Mouse (Mus musculus): Measurements from ENCODE around the gene Neurog1.
A peak's percentile ranks its signal among the peaks of the same experiment; 100 is the strongest.

The Neurog1 gene

DNA sequence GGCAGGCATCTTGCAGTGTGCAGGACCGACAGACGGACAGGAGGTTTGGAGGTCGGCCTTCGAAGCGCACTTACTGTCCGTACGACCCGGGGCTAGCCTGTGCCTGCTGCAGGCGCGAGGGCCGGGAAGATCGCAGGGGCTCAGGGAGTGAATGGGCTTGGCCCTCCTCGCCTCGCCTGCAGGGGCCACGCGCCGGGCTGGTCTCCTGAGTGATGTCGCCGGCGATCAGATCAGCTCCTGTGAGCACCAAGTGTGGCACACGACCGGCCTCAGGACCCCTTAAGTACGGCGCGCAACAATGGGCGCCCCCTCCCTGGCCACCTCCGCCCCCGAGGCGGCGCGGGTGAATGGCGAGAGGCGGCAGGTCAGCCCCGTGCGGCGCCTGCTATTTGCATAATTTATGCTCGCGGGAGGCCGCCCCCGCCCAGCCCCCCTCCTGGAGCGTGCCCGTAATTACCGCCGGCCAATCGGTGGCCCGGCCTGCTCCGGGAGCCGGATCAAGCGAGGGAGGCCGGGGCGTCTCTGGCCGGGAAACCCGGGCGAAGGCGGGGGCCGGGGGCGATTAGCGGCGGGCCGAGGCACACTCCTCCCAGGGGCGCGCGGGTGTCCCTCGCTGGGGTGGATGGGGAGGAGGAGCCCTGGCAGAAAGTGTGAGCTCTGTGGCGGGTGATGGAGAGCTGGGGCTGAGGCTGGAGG lies at the start of gene Neurog1:
Neurog1 (minus strand) TSS at position 240 of the 696 bp plus-strand sequence.
- DNase-seq (ENCODE audit: low spot score in 2 of 2), result peak in 1 of 2 experiments; percentile 32

DNA sequence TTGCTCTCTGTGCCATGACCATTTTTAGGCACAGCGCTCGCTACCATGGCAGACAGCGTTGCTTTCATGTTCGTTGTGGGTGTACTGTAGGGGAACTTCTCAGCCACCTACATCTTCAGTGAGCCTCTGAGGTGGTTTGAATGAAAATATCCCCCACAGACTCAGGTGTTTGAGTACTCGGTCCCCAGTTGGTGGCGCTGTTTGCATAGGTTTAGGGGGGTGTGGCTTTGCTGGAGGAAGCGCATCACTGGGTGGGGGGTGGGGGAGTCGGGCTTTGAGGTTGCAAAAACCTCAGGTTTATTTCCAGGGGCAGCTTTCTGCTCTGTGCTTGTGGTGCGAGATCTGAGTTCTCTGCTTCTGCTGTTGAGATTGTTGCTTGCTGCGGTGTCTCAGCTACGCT lies 47.4 kb upstream of the Neurog1 start:
- DNase-seq (ENCODE audit: low spot score in 2 of 2), result no peak

DNA sequence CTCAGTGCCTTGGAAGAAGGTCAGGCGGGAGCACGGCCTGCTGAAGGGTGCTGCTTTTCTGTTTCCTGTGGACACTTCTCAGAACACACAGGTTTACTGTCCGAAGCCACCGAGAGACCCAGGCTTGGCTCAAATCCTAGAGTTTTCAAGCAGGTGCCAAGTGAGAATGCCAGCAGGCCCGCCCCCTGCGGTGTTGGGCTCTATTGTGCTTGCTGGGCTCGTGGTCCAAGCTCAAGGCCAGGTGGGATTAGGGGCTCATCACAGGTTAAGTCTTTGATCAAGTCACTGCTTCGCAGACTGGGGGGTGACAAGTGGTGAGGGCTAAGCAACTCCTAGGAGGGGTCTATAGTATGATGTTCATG lies 44.7 kb upstream of the Neurog1 start:
- peak in 1 of 2 experiments; percentile 18 for DNase-seq (ENCODE audit: low spot score in 2 of 2)

GRCm38 (mm10) chr13:56295943-56296658 lies 44.1 kb upstream of the Neurog1 start, which contains the start of gene Cxcl14:
Gene Cxcl14 (minus strand): TSS chr13:56296551.
- DNase-seq (ENCODE audit: low spot score in 2 of 2), result peak; percentile 55 to 67

DNA sequence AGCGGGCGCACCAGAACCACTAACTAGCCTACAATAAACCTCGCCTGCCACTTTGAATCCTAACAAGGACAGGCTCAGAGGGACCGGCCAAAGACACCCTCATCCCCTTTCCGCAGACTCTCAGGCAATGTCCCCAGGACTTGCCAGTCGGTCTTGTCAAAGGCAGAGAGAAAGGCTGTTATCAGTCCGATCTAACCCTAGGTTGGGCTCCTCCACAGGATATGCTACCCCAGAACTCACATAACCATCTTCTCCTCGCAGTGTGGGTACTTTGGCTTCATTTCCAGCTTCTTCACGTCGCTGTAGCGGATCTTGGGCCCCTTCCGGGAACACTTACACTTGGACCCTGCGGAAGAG lies 43.6 kb upstream of the Neurog1 start:
- no peak for DNase-seq (ENCODE audit: low spot score in 2 of 2)

DNA sequence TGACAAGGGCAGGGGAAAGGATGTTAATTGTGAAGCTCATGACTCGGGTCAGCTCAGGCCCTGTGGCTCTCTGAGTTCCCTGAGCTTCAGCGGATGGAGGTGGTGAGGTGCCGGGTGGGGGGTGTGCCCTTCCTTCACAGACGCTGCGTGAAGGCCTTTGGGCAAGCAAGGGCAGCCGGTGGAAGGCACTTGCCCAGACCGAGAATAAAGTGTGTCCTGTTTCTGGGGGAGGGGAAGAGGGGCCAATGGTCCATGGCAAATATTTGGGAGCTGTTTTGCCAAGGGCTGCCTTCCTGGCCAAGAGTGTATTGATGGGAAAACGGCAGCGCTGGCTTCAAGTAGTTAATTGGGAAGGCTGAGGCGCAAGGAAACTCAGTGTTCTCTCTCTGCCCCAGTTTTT lies 42.9 kb upstream of the Neurog1 start:
- peak; percentile 30 to 34 for DNase-seq (ENCODE audit: low spot score in 2 of 2)

DNA sequence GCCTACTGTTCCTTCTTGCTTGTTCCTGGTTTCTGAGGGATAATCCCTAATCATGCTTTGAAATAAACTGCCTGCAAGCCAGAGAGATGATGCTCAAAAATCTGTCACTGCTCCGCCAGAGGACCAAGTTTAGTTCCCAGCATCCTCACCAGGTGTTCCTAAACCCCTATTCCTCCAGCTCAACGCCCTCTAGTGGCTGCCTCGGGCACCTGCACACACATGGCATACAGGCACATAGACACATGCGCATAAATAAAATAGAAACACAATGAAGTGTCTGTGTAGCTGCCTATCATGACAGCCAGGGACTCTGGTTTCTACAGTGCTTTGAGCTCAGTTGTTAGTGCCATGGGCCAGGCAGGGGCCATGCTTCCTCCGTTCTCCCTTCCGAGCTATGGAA lies 38.0 kb upstream of the Neurog1 start:
- DNase-seq (ENCODE audit: low spot score in 2 of 2), result no peak

DNA sequence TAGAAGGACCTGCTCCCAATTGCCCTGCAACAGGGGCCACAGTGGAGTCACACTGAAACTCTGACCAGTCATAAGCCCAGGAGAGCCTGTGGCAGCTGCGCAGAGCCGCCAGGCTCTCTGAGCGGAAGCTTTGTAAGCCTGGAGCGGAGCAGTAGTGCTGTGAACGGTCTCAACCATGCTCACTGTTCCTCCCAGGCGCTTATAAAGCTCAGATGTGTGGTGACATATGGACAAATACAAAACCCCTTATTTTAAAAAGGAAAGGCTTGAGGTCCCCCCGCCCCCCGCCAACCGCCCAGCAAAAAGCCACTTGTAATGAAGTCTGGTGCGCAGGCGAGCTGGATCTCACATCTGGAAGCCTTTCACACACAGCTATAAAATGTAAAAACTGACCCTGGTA lies 37.3 kb upstream of the Neurog1 start:
- DNase-seq (ENCODE audit: low spot score in 2 of 2), result no peak

- DNase-seq (ENCODE audit: low spot score in 2 of 2), result no peak
Observed at GRCm38 (mm10) chr13:56288601-56289000, 36.6 kb upstream of the Neurog1 start.

- no peak for DNase-seq (ENCODE audit: low spot score in 2 of 2)
Observed at GRCm38 (mm10) chr13:56287091-56287490, 35.1 kb upstream of the Neurog1 start.

DNA sequence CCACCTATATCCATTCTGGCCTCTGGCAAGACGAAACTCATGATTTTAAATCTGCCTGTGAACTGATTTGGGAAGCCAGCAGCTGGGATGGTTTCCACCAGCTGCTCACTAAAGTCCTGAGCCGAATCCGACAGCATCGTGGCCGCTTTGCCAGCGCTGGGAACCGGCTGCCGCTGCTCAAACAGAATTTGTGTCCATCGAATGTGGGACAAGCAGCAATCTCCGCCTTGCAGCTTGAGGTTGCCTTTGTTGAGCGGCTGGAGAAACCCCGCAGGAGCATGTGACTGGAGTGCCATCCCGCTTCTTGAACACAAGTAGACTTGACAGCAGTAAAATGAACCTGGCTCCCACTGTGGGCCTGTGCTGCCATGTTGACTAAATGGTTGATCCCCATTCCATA lies 31.4 kb upstream of the Neurog1 start:
- no peak for DNase-seq (ENCODE audit: low spot score in 2 of 2)

DNA sequence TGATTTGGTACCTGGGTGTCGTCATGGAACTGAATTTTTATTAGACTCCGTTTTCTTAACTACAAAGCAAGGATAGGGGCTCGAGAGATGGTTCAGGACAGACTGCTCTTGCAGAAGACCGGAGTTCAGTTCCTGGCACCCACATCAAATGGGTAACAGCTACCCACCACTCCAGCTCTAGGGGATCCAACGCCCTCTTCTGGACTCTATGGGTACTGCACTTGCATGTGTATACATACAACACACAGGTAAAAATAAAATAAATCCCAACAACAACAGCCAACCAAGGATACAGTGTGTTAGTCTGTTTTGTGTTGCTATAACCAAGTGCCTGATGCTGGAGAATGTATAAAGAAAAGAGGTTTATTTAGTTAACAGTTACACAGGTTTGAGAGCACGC lies 28.4 kb upstream of the Neurog1 start:
- no peak for DNase-seq (ENCODE audit: low spot score in 2 of 2)

DNA sequence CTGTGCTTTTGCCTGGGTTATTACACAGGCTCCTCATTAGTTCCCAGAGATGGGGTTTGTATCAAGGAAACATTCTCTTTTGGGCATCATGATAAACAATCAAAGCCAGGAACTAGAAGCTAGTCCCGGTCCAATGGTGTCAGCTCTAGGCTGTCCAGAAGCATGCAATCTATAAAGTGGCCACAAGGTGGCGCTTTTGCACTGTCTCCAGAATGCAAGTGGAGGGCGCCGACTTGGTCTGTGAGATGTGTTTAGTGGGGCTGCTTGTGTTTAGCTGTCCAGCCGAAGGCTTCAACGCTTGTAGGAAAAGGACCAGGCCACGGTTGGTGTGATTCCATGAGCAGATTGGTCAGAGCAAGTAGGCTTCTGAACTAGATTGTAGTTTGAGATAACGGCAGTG lies 27.5 kb upstream of the Neurog1 start:
- DNase-seq (ENCODE audit: low spot score in 2 of 2), result peak; percentile 40 to 86

- DNase-seq (ENCODE audit: low spot score in 2 of 2), result no peak
Observed at GRCm38 (mm10) chr13:56275171-56275570, 23.2 kb upstream of the Neurog1 start.

DNA sequence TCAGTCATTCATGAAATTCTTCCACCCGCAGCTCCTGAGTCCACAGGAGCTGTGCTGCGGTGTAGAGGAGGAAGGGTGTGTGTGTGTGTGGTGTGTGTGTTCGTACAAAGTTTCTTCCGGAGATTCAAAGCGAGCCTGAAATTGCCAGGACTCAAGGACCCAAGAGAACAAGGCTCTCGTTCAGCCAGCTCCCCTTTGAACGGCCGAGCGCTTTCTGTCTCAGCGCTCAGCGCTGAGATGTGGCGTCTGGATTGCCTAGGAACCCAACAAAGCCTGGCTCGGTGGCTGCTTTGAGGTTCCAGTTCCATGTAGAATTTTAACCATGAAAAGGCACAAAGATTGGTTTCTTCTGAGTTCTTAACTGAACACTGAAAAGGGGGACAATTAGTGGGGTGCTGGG lies 18.2 kb upstream of the Neurog1 start:
- DNase-seq (ENCODE audit: low spot score in 2 of 2), result peak; percentile 36 to 44

GRCm38 (mm10) chr13:56267396-56267795 lies 15.4 kb upstream of the Neurog1 start:
- no peak for DNase-seq (ENCODE audit: low spot score in 2 of 2)

DNA sequence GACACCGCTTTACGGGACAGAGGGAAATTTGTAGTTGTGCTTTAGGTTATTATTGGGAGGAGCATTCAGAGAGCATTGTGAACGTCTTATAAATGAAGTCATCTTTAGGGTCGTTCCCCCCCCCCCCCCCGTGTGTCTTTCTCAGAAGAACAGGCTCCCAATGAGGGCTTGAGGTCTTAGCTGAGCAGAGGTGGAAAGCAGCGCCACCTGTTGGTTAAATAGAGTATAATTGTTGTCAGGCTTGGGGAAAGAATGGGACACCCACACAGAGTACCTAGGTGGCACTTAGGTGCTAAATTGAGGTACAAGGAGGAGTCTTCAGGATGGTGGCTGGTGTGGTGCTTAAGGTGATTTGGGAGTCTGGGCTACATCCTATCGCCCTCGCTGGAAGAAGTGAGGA lies 14.5 kb upstream of the Neurog1 start:
- no peak for DNase-seq (ENCODE audit: low spot score in 2 of 2)

DNA sequence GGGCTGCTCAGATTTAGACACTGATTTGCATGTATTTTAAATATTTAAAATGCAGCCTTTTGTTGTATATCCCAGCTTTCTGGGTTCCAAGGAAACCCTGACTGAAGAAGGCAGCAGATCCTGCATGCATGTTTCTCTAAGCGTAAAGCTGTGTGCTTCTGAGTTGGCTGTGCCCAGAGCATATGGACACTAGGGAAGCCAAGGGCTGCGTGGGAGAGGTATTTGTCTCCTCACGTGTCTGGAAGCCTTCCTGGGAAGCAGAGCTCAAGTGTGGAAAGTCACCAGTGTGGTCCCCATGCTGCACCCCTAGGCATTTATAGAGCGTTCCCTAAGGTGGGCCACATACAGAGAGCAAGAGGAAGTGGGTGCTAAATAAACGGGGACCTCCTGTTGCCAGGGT lies 13.7 kb upstream of the Neurog1 start:
- DNase-seq (ENCODE audit: low spot score in 2 of 2), result peak; percentile 38 to 59

DNA sequence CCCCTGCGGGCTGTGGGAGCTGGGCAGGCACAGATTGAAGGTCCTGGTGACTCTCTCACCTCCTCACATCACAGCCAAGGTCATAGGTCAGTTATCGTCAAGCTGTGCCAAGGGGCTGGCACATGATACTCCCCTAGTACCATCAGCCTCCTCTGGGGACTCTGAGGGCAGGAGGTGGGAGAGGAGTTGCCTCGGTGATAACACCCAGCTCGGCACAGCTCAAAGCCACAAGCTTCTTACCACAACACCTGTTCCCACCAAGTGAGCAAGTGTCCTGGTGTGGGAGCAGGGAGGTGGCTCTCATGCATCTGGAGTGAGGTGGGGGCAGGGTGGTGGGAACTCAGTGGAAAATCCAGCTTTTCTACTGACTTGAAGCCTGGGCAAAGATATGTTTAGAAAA lies 10.3 kb upstream of the Neurog1 start:
- no peak for DNase-seq (ENCODE audit: low spot score in 2 of 2)

- DNase-seq (ENCODE audit: low spot score in 2 of 2), result no peak
Observed at GRCm38 (mm10) chr13:56260344-56260780, 8.4 kb upstream of the Neurog1 start.

- no peak for DNase-seq (ENCODE audit: low spot score in 2 of 2)
Observed at GRCm38 (mm10) chr13:56259926-56260250, 7.9 kb upstream of the Neurog1 start.

- no peak for DNase-seq (ENCODE audit: low spot score in 2 of 2)
Observed at GRCm38 (mm10) chr13:56259021-56259925, 7.3 kb upstream of the Neurog1 start.
